Mouse (Mus musculus) neural tube, embryonic 15.5 days (tissue): ENCODE data around the gene Rras. TPM values are rescaled to one million over a fixed set of nuclear protein-coding genes. Genes with fewer than 3 reads are reported as not detected.
A peak's percentile ranks its signal among the peaks of the same experiment; 100 is the strongest.

Experiments used
- ATAC-seq: fragments of 200-750 bp; cut with Nextera tagmentation; 2 replicates; pipeline ENCODE4 v1.8.0; 2017; ENCODE audit warnings: mild to moderate bottlenecking, moderate TSS enrichment, moderate library complexity; ENCODE audit not compliant: low FRiP score
- H3K27ac ChIP-seq: fragments of 300-500 bp; sonication (generic); replicated peaks from 2 replicates; pipeline ENCODE4 v1.5.1; 2015; ENCODE audit warnings: mild to moderate bottlenecking, inconsistent platforms
- H3K27me3 ChIP-seq: fragments of 300-500 bp; sonication (generic); replicated peaks from 2 replicates; pipeline ENCODE4 v1.6.1; 2015; ENCODE audit warnings: inconsistent platforms
- H3K36me3 ChIP-seq: fragments of 300-500 bp; sonication (generic); 2 replicates; pipeline ENCODE4 v1.6.1; 2015; ENCODE audit warnings: inconsistent platforms
- H3K4me1 ChIP-seq: fragments of 300-500 bp; sonication (generic); 2 replicates; pipeline ENCODE4 v1.6.1; 2015; ENCODE audit warnings: inconsistent platforms
- H3K4me2 ChIP-seq: fragments of 300-500 bp; sonication (generic); 2 replicates; pipeline ENCODE4 v1.6.1; 2015; ENCODE audit warnings: inconsistent platforms, mild to moderate bottlenecking, moderate library complexity
- H3K4me3 ChIP-seq: fragments of 300-500 bp; sonication (generic); replicated peaks from 2 replicates; pipeline ENCODE4 v1.5.1; 2015; ENCODE audit warnings: mild to moderate bottlenecking, inconsistent platforms
- H3K9ac ChIP-seq: fragments of 300-500 bp; sonication (generic); replicated peaks from 2 replicates; pipeline ENCODE4 v1.6.1; 2015; ENCODE audit warnings: mild to moderate bottlenecking, inconsistent platforms
- H3K9me3 ChIP-seq: fragments of 300-500 bp; sonication (generic); replicated peaks from 2 replicates; pipeline ENCODE4 v1.6.1; 2016; ENCODE audit warnings: inconsistent platforms
- WGBS: fragments of 180-500 bp; shearing (Covaris S2); methylation state at CpG from one replicate; pipeline ENCODE4 v1.1.7; 2015; ENCODE audit warnings: mixed read lengths; 5-methylcytosine and 5-hydroxymethylcytosine counted together
- polyA plus RNA-seq: library from polyadenylated mRNA; unstranded; fragments of >200 nt; fragmentation: Nextera tagmentation; extraction: Ambion mirVana; gene quantifications from 2 replicates; pipeline ENCODE4 v1.2.1, GENCODE M21; 2015

The Rras gene
- 14.2 and 24.2 TPM in 2 replicates for polyA plus RNA-seq

DNA sequence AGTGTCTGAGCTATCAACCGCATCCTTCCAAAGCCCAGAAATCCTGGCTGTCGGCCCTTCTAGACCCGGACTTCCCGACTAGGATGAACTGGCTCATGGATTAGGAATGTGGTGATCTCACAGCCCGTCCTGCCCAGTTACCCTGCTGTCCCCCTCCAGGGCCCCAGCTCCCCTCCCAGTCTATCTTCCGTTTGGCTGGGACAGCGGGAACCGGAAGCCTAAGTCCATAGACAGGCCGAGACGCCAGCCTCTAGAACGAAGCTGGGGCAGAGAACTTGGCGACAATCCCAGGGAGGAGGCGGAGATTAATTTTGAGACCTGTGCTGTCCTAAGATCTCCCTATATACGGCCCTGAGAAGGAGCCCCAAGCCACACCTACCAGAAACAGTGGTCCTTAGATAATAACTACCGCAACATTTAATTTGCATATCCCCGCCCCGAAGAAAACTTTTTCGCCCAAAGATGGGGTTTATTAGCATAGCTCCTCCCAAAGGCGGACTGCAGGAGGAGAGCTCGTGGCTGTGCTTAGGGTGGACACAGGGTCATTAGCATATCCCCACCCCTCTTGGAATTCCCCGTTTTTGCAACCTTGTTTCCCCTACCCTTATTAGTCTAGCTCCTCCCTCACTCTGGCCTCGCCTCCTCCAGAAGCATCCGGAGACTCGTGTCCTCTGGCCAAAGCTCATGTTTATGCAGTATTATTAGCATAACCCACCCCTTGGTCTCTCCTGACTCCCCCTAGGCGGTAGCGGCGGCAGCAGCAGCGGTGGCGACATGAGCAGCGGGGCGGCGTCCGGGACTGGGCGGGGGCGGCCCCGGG, at the start of gene Rras:
TSS of gene Rras (plus strand) at position 720 of the 820 bp plus-strand sequence.
- Histone ChIP-seq H3K4me1 (peaks cover 50% of the 10 kb centered on the region), H3K9me3 (no peaks in the 10 kb centered on the region), H3K27me3 (peaks cover 5% of the 10 kb centered on the region; the same call in 1 of the 2 replicates), H3K4me3 (peak within 1 kb of the TSS; percentile 91), H3K27ac (peak within 1 kb of the TSS; percentile 84), H3K9ac (peak within 1 kb of the TSS; percentile 45), H3K4me2 (peak within 1 kb of the TSS; percentile 86), H3K36me3 (peaks cover 15% of the 10 kb centered on the region)
- ATAC-seq, result peak; percentile 72
- under 1% methylated on average over 36 of the region's 36 CpGs for WGBS

DNA sequence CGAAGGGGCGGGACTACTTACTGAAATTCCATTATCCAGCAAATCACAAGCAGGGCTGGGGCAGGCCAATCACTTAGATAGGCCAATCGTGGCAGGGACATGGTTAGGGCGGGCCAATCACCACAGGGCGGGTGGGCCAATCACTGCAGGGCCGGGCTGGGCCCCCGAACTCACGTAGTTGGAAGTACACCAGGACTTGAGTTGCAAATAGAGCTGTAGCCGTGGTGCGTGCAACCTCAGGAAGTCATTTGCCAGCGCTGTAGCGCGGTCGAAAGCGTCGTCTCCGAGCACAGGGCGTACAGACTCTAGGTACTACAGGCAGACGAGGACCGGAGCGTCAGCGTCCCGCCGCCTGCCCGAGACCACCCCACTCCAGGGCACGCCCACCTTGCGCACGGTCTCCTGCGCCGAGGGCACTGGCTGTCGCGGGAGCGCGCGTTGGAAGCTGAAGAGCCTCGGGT, 47.5 kb upstream of the Rras start:
- peak; percentile 94 for ATAC-seq
- Histone ChIP-seq H3K9me3 (no peaks in the 10 kb centered on the region), H3K4me3 (peak overlapping the region; percentile 55), H3K9ac (peak overlapping the region; percentile 55), H3K27ac (peak overlapping the region; percentile 86), H3K36me3 (peaks cover 27% of the 10 kb centered on the region), H3K4me2 (peak overlapping the region; percentile 92), H3K27me3 (no peaks in the 10 kb centered on the region), H3K4me1 (peaks cover 49% of the 10 kb centered on the region)
- under 1% methylated on average over 36 of the region's 36 CpGs for WGBS

DNA sequence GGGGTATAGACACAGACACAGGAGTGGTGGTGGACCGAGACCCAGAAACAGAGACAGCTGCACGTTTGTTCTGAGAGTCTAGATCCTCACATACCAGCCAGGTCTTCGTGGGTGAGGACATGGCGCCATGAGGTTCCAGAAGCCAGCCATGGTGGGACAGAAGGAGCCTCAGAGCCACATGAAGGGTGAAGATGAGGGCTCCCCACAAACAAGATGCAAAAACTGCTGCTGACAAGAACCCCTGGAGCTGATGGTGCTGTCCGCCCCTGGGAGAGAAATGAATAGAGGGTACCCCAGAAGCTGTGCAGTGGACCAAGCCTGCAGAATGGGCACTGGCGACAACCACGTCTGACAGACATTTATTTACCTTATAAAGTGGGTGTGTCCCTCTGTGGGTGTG, 46.6 kb upstream of the Rras start:
- no peaks in the 10 kb centered on the region for H3K27me3 ChIP-seq
- H3K36me3 ChIP-seq, result peaks cover 21% of the 10 kb centered on the region
- peak overlapping the region; percentile 55 for H3K4me3 ChIP-seq
- WGBS, result 67% methylated on average over 7 of the region's 7 CpGs
- peak overlapping the region; percentile 55 for H3K9ac ChIP-seq
- no peak for ATAC-seq
- H3K4me1 ChIP-seq, result peaks cover 54% of the 10 kb centered on the region
- H3K27ac ChIP-seq, result peak overlapping the region; percentile 86
- peak overlapping the region; percentile 92 for H3K4me2 ChIP-seq
- H3K9me3 ChIP-seq, result no peaks in the 10 kb centered on the region

DNA sequence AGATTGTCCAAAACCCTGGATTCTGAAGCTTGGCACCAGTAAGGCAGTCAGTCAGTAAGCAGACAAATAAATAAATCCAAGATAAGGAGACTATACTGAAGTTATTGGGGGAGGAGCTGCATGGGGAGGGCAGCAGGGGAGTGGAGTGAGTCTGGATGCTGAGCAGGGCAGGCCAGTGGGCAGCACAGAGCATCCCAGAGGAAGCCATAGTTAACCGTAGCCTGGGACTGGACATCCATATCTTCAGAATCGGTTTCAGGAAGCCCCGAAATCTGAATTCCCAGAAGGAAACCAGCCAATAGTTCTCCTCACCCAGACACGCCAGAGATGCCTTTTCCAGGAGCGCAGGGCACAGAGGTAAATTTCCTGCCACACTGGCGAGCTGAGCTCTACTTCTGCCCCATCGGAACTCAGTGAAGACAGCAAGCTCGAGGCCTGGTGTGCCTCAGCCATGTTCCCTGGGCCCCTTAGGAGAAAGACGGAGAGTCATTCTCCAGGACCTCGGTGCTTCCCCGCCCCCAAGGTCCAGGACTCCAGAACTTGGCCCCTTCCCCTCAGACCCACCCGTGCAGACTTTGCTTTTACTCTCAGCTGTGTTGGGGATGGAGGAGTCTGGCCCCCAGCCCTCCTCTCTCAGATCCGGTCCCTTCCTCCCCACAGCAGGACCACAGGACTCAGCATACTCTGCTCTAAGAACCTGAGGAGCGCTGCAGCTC, 44.2 kb upstream of the Rras start:
- Histone ChIP-seq H3K27me3 (no peaks in the 10 kb centered on the region), H3K36me3 (peaks cover 27% of the 10 kb centered on the region), H3K9me3 (no peaks in the 10 kb centered on the region), H3K4me1 (peaks cover 54% of the 10 kb centered on the region), H3K4me2 (peak overlapping the region; percentile 92), H3K4me3 (peak overlapping the region; percentile 60), H3K9ac (peak overlapping the region; percentile 73), H3K27ac (peak overlapping the region; percentile 97)
- no peak for ATAC-seq
- WGBS, result 35% methylated on average over 14 of the region's 14 CpGs

DNA sequence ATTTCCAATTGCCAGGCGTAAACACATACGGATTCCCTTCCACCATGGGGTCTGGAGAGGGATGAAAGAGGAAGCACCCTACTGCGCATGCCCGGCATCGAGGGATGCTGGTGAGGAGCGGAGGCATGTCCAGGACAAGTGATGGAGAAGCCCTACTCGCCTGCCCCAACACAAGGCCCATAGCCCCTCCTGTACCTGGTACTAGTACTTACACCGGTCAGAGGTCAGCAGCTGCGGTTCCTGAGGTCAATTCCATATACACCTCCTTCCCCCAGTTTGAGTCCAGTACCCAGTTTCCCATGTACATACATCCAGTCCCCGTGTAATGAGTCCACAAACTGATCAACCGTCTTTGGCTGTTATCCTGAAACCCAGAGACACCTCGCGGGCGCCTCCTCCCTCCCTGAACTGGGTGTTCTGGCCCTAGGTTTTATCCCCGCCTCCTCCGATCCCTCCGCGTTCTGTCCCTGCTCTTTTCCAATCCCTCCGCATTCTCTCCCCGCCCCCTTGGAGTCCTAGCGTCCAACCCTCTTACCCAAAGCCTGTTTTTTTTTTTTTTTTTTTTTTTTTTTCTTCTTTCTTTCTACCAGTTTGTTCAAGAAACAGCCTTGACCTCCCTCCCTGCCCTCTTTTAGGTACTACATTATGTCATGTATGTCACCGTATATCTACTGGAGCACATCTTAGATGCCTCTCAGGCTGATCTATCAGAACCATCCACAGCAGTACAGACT, 43.2 kb upstream of the Rras start, which contains the start of gene Cpt1c:
TSS of gene Cpt1c (minus strand) at position 469 of the 734 bp plus-strand sequence.
- Histone ChIP-seq H3K9me3 (no peaks in the 10 kb centered on the region), H3K4me3 (peak within 1 kb of the TSS; percentile 60), H3K27me3 (no peaks in the 10 kb centered on the region), H3K4me1 (peaks cover 54% of the 10 kb centered on the region), H3K36me3 (peaks cover 37% of the 10 kb centered on the region), H3K4me2 (peak within 1 kb of the TSS; percentile 92), H3K27ac (peak within 1 kb of the TSS; percentile 97), H3K9ac (peak within 1 kb of the TSS; percentile 73)
- under 1% methylated on average over 22 of the region's 22 CpGs for WGBS
- peak; percentile 64 for ATAC-seq

DNA sequence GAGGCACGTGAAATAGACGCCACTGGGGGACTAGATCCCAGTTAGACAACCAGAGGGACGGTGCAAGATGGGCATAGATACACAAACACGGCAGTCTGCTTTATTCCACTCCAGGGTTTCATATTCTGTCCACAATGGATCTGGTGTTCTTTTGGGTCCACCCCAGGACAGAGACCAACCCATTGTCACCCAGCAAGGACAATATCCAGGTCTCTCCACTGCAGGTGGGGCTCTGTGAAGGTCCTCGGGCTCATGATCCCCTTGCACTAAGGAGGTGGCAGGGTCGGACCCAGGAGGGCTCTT, 42.7 kb upstream of the Rras start:
- no peaks in the 10 kb centered on the region for H3K27me3 ChIP-seq
- 18% methylated on average over 6 of the region's 6 CpGs for WGBS
- H3K4me3 ChIP-seq, result peak overlapping the region; percentile 60
- H3K4me2 ChIP-seq, result peak overlapping the region; percentile 92
- H3K36me3 ChIP-seq, result peaks cover 42% of the 10 kb centered on the region
- no peak overlapping the region for H3K9ac ChIP-seq
- peaks cover 49% of the 10 kb centered on the region for H3K4me1 ChIP-seq
- H3K9me3 ChIP-seq, result no peaks in the 10 kb centered on the region
- no peak for ATAC-seq
- H3K27ac ChIP-seq, result peak overlapping the region; percentile 97

DNA sequence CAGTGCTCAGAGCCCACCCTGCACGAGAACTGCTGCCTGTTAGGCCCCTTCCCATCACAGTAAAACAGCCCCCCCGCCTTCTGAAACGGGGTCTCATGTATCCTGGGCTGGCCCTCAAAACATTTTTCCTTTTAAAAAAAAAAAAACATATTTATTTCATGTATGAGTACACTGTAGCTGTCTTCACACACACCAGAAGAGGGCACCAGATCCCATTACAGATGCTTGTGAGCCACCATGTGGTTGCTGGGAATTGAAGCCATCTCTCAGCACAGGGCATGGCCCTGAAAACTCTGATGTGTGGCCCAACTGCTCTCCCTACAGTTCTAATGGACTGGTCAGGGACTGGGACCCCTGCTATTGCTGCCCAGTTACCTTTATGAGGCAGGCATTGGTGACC, 39.5 kb upstream of the Rras start:
- H3K4me1 ChIP-seq, result peaks cover 20% of the 10 kb centered on the region
- H3K4me2 ChIP-seq, result no peak overlapping the region
- H3K27me3 ChIP-seq, result no peaks in the 10 kb centered on the region
- no peak overlapping the region for H3K27ac ChIP-seq
- no peak for ATAC-seq
- H3K36me3 ChIP-seq, result peaks cover 69% of the 10 kb centered on the region
- H3K9ac ChIP-seq, result no peak overlapping the region
- H3K9me3 ChIP-seq, result no peaks in the 10 kb centered on the region
- 93% methylated on average over 3 of the region's 3 CpGs for WGBS
- no peak overlapping the region for H3K4me3 ChIP-seq

DNA sequence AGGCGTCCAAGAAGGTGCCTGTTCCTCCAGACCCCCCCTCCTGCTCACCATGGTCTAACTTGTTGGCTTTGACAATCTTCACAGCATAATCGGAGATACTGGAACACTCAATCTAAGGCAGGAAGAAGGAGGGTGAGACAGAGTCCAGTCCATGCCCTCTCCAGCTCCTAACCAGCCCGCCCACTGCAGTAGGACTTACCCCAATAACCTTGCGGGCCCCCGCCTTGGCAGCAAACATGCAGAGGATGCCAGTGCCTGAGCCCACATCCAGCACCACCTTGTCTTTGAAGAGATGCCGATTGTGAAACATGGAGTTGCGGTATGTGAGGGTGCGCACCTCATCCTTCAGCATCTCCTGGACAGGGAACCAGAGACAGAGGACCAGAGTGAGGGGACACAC, 36.2 kb upstream of the Rras start:
- H3K4me1 ChIP-seq, result peaks cover 24% of the 10 kb centered on the region
- no peaks in the 10 kb centered on the region for H3K27me3 ChIP-seq
- WGBS, result 98% methylated on average over 8 of the region's 8 CpGs
- H3K9ac ChIP-seq, result no peak overlapping the region
- H3K9me3 ChIP-seq, result no peaks in the 10 kb centered on the region
- no peak overlapping the region for H3K4me2 ChIP-seq
- H3K4me3 ChIP-seq, result no peak overlapping the region
- no peak overlapping the region for H3K27ac ChIP-seq
- ATAC-seq, result no peak
- peaks cover 63% of the 10 kb centered on the region for H3K36me3 ChIP-seq

DNA sequence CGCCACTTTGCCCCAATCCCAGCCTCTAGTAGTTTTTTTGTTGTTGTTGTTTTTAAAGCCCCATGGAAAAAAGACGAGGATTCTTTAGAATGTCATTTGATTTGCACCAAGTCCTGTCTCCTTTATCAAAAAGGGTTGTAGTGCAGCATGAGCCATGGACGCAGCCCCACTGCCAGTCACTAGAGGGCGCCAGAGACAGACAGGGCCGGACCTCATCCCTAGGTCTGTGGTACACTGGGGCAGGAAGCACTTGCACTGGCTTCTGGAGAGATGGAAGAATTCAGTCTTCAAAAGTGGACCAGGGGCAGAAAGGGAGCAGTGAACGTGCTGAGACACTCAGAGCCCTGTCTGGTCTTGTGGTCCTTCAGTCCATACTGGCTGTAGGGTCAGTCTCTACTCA, 34.7 kb upstream of the Rras start:
- Histone ChIP-seq H3K4me3 (0 out of 2 replicates have a peak overlapping the region, but pooled peaks have one; percentile 4), H3K9me3 (no peaks in the 10 kb centered on the region), H3K36me3 (peaks cover 48% of the 10 kb centered on the region), H3K27ac (no peak overlapping the region), H3K4me2 (no peak overlapping the region), H3K9ac (no peak overlapping the region), H3K27me3 (no peaks in the 10 kb centered on the region), H3K4me1 (peaks cover 31% of the 10 kb centered on the region)
- no peak for ATAC-seq
- 40% methylated on average over 6 of the region's 6 CpGs for WGBS

DNA sequence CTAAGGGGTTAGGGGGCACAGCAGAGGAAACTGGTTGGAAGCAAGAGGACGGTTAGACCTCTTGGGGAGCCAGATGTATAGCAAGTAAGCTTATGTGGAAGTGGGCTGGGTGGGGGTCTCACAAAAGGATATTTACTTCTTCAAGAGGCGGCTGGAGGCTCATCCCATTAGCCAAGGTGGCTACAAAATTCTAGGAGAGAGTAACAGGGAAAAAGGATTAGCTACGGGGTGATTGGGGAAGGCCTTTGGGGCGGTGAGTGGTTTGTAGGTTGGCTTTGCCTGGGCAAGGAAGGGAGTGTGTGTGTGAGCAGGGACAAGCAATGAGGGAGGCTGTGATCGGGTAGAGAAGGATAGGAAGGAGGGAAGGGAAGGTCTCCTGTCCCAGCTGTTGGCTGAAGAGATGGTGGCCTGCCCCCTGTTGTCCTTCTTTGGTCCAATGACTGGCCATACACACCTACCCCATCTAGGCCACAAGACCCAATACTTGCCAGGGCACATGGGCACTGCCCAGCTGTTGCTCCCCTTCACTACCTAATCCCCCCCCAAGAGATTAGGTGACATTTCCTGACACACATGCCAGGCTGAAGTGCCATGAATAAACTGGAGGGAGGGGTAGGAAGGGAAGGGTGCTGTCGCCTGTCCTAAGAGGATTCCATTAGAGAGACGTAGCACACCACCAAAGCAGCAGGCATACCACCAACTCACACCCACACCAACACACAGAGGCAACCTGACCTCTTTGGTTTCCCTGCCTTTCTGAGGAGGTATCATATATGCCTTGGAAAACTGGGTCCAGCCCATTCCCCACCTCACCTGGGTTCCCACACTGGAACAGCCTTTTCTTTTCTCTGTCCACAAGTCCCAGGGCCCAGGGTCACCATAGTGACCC, 33.6 kb upstream of the Rras start:
- Histone ChIP-seq H3K36me3 (peaks cover 37% of the 10 kb centered on the region), H3K4me2 (peak overlapping the region; percentile 64), H3K9me3 (no peaks in the 10 kb centered on the region), H3K27ac (peak overlapping the region; percentile 25; the same call in 1 of the 2 replicates), H3K4me3 (peak overlapping the region; percentile 99; the same call in 1 of the 2 replicates), H3K4me1 (peaks cover 40% of the 10 kb centered on the region), H3K27me3 (no peaks in the 10 kb centered on the region), H3K9ac (peak overlapping the region; percentile 23)
- no peak for ATAC-seq
- 85% methylated on average over 7 of the region's 7 CpGs for WGBS

DNA sequence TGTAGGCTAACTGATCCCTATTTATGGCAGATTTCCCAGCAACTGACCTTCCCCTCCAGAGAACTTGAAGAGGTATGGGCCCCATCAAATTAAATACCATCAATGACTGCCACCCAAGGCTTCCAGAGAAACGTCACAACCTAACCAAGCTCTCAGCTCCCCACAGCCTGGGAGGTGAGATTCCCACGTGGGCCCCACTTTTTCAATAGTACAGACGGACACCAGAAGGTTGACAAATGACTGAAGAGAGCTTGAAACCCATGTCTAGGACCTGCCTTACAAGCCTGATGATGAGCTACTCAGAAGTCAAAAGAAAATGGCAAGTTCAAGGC, 33.0 kb upstream of the Rras start:
- H3K9me3 ChIP-seq, result no peaks in the 10 kb centered on the region
- peak overlapping the region; percentile 18 for H3K27ac ChIP-seq
- no peak for ATAC-seq
- H3K36me3 ChIP-seq, result peaks cover 31% of the 10 kb centered on the region
- peaks cover 41% of the 10 kb centered on the region for H3K4me1 ChIP-seq
- peak overlapping the region; percentile 99 for H3K4me3 ChIP-seq
- H3K4me2 ChIP-seq, result peak overlapping the region; percentile 64
- no peak overlapping the region for H3K9ac ChIP-seq
- no peaks in the 10 kb centered on the region for H3K27me3 ChIP-seq
- 46% methylated on average over 3 of the region's 3 CpGs for WGBS
